ENCODE assay signal across 21 mouse cellular contexts in genomic region chr17:28771289-28771688, GRCm38 (mm10). TPM values are rescaled to one million over a fixed set of nuclear protein-coding genes. Genes with fewer than 3 reads are reported as not detected.
"Had no signal": no experiment of that assay in that cellular context is flagged by ENCODE, and none has a peak within 500 bp of the region (broad histone marks: within the 10 kb centered on the region; RNA-seq: fewer than 3 reads in every experiment).

No protein-coding gene starts in this region.

- H3K36me3 ChIP-seq: kidney, embryonic 15.5 days; limb, embryonic 12.5 days; limb, embryonic 15.5 days; liver, embryonic 15.5 days; midbrain, embryonic 12.5 days; midbrain, embryonic 15.5 days; neural tube, embryonic 13.5 days had no signal

- H3K9me3 ChIP-seq: kidney, embryonic 15.5 days; limb, embryonic 12.5 days; limb, embryonic 15.5 days; liver, embryonic 15.5 days; midbrain, embryonic 12.5 days; midbrain, embryonic 15.5 days; neural tube, embryonic 13.5 days had no signal

- H3K27ac ChIP-seq: kidney, embryonic 15.5 days; limb, embryonic 12.5 days; limb, embryonic 15.5 days; liver, embryonic 15.5 days; midbrain, embryonic 12.5 days; midbrain, embryonic 15.5 days; neural tube, embryonic 13.5 days had no signal

- H3K9ac ChIP-seq: kidney, embryonic 15.5 days; limb, embryonic 12.5 days; limb, embryonic 15.5 days; liver, embryonic 15.5 days; midbrain, embryonic 12.5 days; midbrain, embryonic 15.5 days; neural tube, embryonic 13.5 days had no signal

- ATAC-seq: midbrain, embryonic 15.5 days had no signal

- H3K4me3 ChIP-seq: limb, embryonic 12.5 days; limb, embryonic 15.5 days; liver, embryonic 15.5 days; midbrain, embryonic 12.5 days; midbrain, embryonic 15.5 days; myocyte; neural tube, embryonic 13.5 days had no signal

- H3K4me2 ChIP-seq: limb, embryonic 12.5 days; liver, embryonic 11.5 days; midbrain, embryonic 12.5 days; midbrain, embryonic 15.5 days; neural tube, embryonic 13.5 days had no signal

- DNase-seq: kidney, adult 11 months; kidney, adult 8-10 months; kidney, postnatal 10 days; kidney, postnatal 36 days; left cerebral cortex, postnatal 4 days; lung, adult 2 months; lung, postnatal 14 days; lung, postnatal 4 days; retina, postnatal 1 day; right cerebral cortex, postnatal 25 days; thymus, postnatal 4 days had no signal

RNA-seq across cellular contexts. Expression of gene AC170998.1, which starts 45.4 kb away (rescaled TPM):
- polyA plus RNA-seq: myocyte; testis, adult 2 months had no signal
